Mouse (Mus musculus) embryonic fibroblast, embryonic 13.5 days (primary cell): ENCODE results near the gene Pnpla3.

Experiments used
- CTCF ChIP-seq: IDR thresholded peaks from 2 replicates; pipeline ENCODE4 v1.5.1; 2011; ENCODE audit warnings: mild to moderate bottlenecking, control low read depth, low read length, moderate library complexity, borderline replicate concordance; ENCODE audit not compliant: insufficient read depth
- POLR2A ChIP-seq: IDR thresholded peaks from 2 replicates; pipeline ENCODE4 v1.6.1; 2011; ENCODE audit warnings: low read depth, mild to moderate bottlenecking, control low read depth, low read length, moderate library complexity

DNA sequence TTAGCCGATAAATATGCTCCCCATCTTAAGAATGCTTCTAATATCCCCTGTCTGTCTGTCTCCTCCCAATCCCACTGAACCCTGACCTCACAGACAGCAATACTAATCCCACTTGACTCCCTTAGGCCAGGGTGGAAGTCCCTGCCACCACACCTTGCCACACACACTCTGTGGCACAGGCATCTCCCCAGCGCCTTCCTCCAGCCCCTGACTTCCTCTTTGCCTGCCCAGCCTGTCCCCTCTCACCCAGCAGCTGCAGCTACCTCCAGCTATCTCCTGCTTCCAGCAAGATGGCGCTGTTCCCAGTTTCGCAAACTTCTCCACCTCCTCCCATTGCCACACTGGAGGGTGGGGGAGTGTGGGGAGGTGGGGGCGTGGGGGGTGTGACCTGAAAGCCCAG is 40.8 kb upstream of the Pnpla3 start:
- TF ChIP-seq POLR2A (no peak), CTCF (no peak)
